Mouse (Mus musculus) heart, adult 8-10 months (tissue): ENCODE measurements around the gene BC147527. TPM values are rescaled to one million over a fixed set of nuclear protein-coding genes. Genes with fewer than 3 reads are reported as not detected.
"Not testable (repeated sequence)": the region's sequence is repeated elsewhere in the genome, so short reads cannot be mapped to it uniquely, and the experiment has no call there.

ENCODE experiments used
- DNase-seq: peaks from one replicate; pipeline ENCODE4 v3.0.0; 2022; ENCODE audit warnings: low spot score
- total RNA-seq, 4 experiments: library from RNA; stranded (reverse); gene quantifications; 2 replicates each; pipeline ENCODE4 v1.2.4; 2022

The BC147527 gene
- not detected for total RNA-seq

- DNase-seq, result no peak
Observed at GRCm38 (mm10) chr13:120299991-120300442, at the start of gene BC147527. Gene BC147527 (plus strand): TSS chr13:120300392.

- DNase-seq, result not testable (repeated sequence)
Observed at GRCm38 (mm10) chr13:120251208-120251924, 48.8 kb upstream of the BC147527 start.

GRCm38 (mm10) chr13:120258817-120259658 is 41.2 kb upstream of the BC147527 start:
- DNase-seq, result not testable (repeated sequence)

- DNase-seq, result not testable (repeated sequence)
Observed at GRCm38 (mm10) chr13:120259718-120260117, 40.5 kb upstream of the BC147527 start.

- DNase-seq, result not testable (repeated sequence)
Observed at GRCm38 (mm10) chr13:120262870-120263269, 37.3 kb upstream of the BC147527 start, which contains the start of gene AF067061. Gene AF067061 (plus strand): TSS chr13:120263114.

- DNase-seq, result not testable (repeated sequence)
Observed at GRCm38 (mm10) chr13:120277837-120278236, 22.4 kb upstream of the BC147527 start.

GRCm38 (mm10) chr13:120278784-120279183 is 21.4 kb upstream of the BC147527 start:
- DNase-seq, result no peak

- DNase-seq, result no peak
Observed at GRCm38 (mm10) chr13:120299324-120299894, 783 bp upstream of the BC147527 start.

- DNase-seq, result no peak
Observed at GRCm38 (mm10) chr13:120300853-120301252, 661 bp downstream of the BC147527 start.

- DNase-seq, result no peak
Observed at GRCm38 (mm10) chr13:120310749-120311148, 10.6 kb downstream of the BC147527 start.

GRCm38 (mm10) chr13:120313584-120313983 is 13.4 kb downstream of the BC147527 start:
- DNase-seq, result no peak

- not testable (repeated sequence) for DNase-seq
Observed at GRCm38 (mm10) chr13:120316578-120316977, 16.4 kb downstream of the BC147527 start, which contains the start of gene Tcstv3. Gene Tcstv3 (plus strand): TSS chr13:120316878.

GRCm38 (mm10) chr13:120320183-120320582 is 20.0 kb downstream of the BC147527 start:
- DNase-seq, result no peak

GRCm38 (mm10) chr13:120320721-120321120 is 20.5 kb downstream of the BC147527 start:
- DNase-seq, result no peak

Other genes with a start within 250 kb of the BC147527 start
- under 1 TPM in 3 of 4 experiments, not detected in 1; 0.22 to 0.72 (median 0.28) TPM for gene Gm21188, start 248.2 kb upstream of the BC147527 start, total RNA-seq
- not detected for gene Gm20767, start 160.1 kb upstream of the BC147527 start, total RNA-seq
- gene Gm21818, start 128.0 kb upstream of the BC147527 start, total RNA-seq, result not detected
- gene Gm21762, start 84.4 kb upstream of the BC147527 start, total RNA-seq, result not detected
- not detected for gene Gm21731, start 61.3 kb upstream of the BC147527 start, total RNA-seq
- gene AF067061, start 37.3 kb upstream of the BC147527 start, total RNA-seq, result not detected
- not detected for gene Tcstv3, start 16.5 kb downstream of the BC147527 start, total RNA-seq